Mouse (Mus musculus): ENCODE data around the gene Tcf25.
"Not testable (repeated sequence)": the region's sequence is repeated elsewhere in the genome, so short reads cannot be mapped to it uniquely, and the experiment has no call there.

Tcf25 gene

DNA sequence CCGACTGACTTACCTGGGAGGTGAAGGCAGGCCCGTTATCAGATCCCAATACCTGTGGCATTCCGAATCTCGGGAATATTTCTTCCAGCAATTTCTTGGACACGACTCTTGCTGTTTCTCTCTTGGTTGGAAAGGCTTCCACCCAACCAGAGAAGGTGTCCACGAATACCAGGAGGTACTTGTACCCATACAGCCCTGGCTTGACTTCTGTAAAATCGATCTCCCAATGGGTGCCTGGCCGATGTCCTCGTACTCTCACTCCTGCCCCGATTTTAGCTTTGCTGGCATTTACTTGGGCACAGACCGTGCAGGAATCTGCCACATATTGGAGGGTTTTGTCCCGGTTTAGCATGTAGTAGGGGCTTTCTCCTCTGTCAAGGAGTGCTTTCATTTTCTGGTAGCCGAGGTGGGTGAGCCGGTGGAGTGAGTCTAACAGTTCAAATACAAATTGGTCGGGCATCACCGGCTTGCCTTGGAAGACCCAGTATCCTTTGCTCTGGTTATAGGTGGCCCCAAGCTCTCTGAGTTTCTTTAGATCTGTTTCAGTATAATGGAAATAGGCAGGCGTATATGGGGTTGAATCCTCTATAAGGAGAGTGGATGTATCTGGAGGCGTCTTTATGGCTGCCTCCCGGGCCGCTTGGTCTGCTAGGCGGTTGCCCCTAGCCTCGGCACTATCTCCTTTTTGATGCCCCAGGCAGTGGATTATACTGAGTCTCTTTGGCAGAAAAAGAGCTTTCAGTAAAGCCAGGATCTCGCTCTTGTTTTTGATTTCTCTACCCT is 55.6 kb downstream of the Tcf25 start:
- no peak for DNase-seq (ENCODE audit: low spot score in 2 of 2)

- not testable (repeated sequence) for DNase-seq (ENCODE audit: low spot score in 2 of 2)
Observed at GRCm38 (mm10) chr8:123429722-123430013, 56.1 kb downstream of the Tcf25 start.

GRCm38 (mm10) chr8:123430936-123431335 is 57.4 kb downstream of the Tcf25 start:
- not testable (repeated sequence) for DNase-seq (ENCODE audit: low spot score in 2 of 2)

- DNase-seq (ENCODE audit: low spot score in 2 of 2), result no peak
Observed at GRCm38 (mm10) chr8:123431616-123432365, 58.2 kb downstream of the Tcf25 start.

DNA sequence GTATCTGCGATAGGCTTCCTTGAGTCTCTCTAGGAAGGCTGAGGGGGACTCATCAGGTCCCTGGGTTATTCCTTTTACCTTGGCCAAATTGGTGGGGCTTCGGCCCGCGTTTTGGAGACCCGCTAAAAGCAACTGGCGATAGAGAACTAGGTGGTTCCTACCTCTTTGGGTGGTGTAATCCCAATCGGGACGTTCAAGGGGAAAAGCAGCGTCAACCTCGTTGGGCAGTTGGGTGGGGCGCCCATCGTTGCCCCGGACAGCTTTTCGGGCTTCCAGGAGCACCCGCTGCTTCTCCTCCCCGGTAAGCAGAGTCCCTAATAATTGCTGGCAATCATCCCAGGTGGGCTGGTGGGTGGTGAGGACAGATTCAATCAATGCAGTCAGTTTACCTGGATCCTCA is 58.8 kb downstream of the Tcf25 start:
- no peak for DNase-seq (ENCODE audit: low spot score in 2 of 2)

DNA sequence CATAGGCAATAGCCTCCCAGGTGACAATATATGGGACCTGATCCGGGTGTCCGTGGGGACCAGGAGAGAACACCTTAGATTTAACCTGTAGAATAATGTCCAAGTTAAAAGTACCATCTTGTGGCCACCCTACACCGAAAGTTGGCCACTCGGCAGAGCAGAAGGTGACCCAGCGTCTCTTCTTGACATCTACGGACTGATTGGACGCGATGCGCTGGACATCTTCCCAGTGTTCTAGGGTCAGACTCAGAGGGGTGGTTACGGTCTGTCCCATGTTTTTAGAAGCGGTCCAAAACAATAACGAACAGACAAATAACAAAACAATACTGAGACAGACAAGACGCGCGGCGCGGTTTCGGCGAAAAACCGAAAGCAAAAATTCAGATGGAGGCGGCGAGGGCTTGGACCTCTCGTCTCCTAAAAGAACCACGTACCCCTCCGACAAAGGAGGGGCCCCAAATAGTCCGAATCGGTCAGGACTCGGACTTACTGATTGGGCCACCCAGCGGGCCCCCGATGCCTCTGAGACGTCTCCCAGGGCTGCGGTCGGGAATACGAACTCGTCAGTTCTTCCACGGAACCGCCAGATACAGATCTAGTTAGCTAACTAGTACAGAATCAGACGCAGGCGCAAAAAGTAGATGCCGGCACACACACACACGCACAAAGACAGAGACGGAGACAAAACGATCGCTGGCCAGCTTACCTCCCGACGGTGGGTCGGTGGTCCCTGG is 59.9 kb downstream of the Tcf25 start:
- not testable (repeated sequence) for DNase-seq (ENCODE audit: low spot score in 2 of 2)

GRCm38 (mm10) chr8:123441788-123442187 is 68.2 kb downstream of the Tcf25 start:
- no peak for DNase-seq (ENCODE audit: low spot score in 2 of 2)

GRCm38 (mm10) chr8:123442351-123442750 is 68.8 kb downstream of the Tcf25 start:
- DNase-seq (ENCODE audit: low spot score in 2 of 2), result no peak

DNA sequence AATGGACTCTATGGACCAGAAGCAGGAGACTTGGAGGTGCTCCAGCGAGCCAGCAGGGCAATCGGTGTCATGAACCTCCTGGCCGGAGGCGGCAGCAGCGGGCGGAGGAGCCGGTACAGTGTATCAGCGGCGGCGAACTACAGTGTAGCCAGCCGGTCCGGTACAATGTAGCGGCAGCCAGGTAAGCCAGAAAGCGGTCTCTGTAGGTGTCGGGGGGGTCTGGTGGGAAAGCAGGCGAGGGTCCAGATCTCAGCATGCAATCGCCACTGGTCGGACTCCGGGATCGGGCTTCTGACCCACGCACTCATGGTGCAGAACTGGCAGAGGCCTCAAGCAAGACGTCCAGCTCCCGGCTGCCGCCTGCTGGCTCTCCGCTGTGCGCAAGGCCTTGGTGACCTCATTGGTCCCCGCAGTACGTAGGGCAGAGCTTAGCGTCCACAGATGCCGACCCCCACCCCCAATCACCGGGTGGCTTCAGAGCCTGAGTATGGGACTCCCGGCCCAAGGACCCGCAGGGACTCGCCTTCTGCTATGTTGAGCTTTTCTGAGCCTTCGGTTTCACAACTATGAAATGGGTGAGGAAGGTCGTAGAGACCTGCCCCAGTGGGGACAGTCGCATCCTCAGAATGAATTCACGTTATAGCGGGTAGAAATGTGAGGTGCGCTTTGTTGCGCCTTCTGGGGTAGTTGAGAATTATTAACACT is 69.5 kb downstream of the Tcf25 start:
- DNase-seq (ENCODE audit: low spot score in 2 of 2), result peak; percentile 87 to 90

- no peak for DNase-seq (ENCODE audit: low spot score in 2 of 2)
Observed at GRCm38 (mm10) chr8:123443576-123443921, 70.0 kb downstream of the Tcf25 start.

DNA sequence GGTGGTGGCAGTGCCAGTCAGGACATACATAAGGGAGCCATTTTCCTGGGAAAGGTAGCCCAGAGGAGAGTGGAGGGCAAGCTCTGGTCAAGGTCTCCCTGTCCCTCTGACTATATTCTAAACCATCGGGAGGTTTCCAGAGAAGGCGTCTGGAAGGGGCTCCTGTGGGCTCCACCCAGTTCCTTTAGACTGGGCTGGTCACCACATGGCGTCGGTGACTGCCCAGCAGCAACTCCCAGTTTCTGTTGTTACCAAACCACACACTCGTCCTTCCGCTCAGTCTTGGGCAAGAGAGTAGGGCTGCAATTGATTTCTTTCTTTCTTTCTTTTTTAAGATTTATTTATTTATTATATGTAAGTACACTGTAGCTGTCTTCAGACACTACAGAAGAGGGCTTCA is 70.6 kb downstream of the Tcf25 start:
- no peak for DNase-seq (ENCODE audit: low spot score in 2 of 2)

- DNase-seq (ENCODE audit: low spot score in 2 of 2), result no peak
Observed at GRCm38 (mm10) chr8:123445981-123446380, 72.4 kb downstream of the Tcf25 start.

GRCm38 (mm10) chr8:123446799-123447198 is 73.2 kb downstream of the Tcf25 start:
- DNase-seq (ENCODE audit: low spot score in 2 of 2), result no peak

GRCm38 (mm10) chr8:123450783-123451182 is 77.2 kb downstream of the Tcf25 start:
- DNase-seq (ENCODE audit: low spot score in 2 of 2), result no peak

DNA sequence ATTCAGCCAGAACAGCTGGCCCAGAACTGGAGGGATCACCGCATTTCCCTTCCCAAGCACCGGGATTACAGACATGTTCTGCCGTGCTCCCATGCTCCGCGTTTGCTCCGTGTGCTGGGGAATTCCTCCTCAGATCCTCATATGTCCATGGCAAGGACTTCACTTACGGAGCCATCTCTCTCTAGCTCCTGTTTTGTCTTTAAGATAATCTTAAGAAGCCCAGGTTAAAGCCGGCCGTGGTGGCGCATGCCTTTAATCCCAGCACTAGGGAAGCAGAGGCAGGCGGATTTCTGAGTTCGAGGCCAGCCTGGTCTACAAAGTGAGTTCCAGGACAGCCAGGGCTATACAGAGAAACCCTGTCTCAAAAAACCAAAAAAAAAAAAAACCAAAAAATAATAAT is 78.2 kb downstream of the Tcf25 start:
- not testable (repeated sequence) for DNase-seq (ENCODE audit: low spot score in 2 of 2)

DNA sequence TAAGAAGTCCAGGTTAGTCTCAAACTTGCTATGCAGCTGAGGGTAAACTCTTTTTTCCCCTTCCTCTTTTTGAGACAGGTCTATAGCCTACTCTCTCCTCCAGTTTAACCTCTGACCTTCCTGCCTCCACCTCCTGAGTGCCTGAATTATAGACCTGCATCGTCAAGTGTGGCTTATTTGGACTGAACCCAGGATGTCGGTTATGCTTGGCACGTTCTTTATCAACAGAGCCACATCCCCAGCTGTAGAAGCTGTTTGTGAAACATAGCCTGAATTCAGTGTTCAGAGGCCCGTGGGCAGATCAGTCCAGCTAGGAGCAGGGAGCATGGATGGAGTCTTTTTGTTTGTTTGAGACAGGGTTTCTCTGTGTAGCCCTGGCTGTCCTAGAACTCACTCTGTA is 78.6 kb downstream of the Tcf25 start:
- no peak for DNase-seq (ENCODE audit: low spot score in 2 of 2)

- no peak for DNase-seq (ENCODE audit: low spot score in 2 of 2)
Observed at GRCm38 (mm10) chr8:123453291-123453690, 79.7 kb downstream of the Tcf25 start.

All from frontal cortex, postnatal 14 days (tissue).